Mouse (Mus musculus) thymus, adult 2 months (tissue): ENCODE measurements around the gene Mrps7. TPM values are rescaled to one million over a fixed set of nuclear protein-coding genes. Genes with fewer than 3 reads are reported as not detected.

Experiments used
- DNase-seq: peaks from one replicate; pipeline ENCODE4 v3.0.0; 2021
- H3K27ac ChIP-seq: fragments of 200-500 bp; 2 replicates; pipeline ENCODE4 v1.5.1; 2012; ENCODE audit warnings: low read length, control low read depth; ENCODE audit not compliant: control insufficient read depth, insufficient read depth
- H3K27me3 ChIP-seq: fragments of 200-500 bp; 2 replicates; pipeline ENCODE4 v1.6.1; 2012; ENCODE audit warnings: mild to moderate bottlenecking, low read length, moderate library complexity, mixed read lengths; ENCODE audit not compliant: control insufficient read depth, insufficient read depth
- H3K36me3 ChIP-seq: fragments of 200-500 bp; 2 replicates; pipeline ENCODE4 v1.6.1; 2012; ENCODE audit warnings: mild to moderate bottlenecking, low read length, moderate library complexity; ENCODE audit not compliant: control insufficient read depth, insufficient read depth
- H3K4me1 ChIP-seq: fragments of 200-500 bp; replicated peaks from 2 replicates; pipeline ENCODE4 v1.6.1; 2012; ENCODE audit warnings: low read length; ENCODE audit not compliant: control insufficient read depth, insufficient read depth
- H3K4me3 ChIP-seq: fragments of 200-500 bp; 2 replicates; pipeline ENCODE4 v1.5.1; 2012; ENCODE audit warnings: mild to moderate bottlenecking, low read length, control low read depth, moderate library complexity; ENCODE audit not compliant: control insufficient read depth, insufficient read depth
- CTCF ChIP-seq: fragments of 200-500 bp; IDR thresholded peaks from 2 replicates; pipeline ENCODE4 v1.5.1; 2012; ENCODE audit warnings: mild to moderate bottlenecking, control low read depth, low read length, moderate library complexity, borderline replicate concordance; ENCODE audit not compliant: control insufficient read depth, poor library complexity, insufficient read depth; ENCODE audit errors: extremely low read depth
- POLR2A ChIP-seq: fragments of 200-500 bp; IDR thresholded peaks from 2 replicates; pipeline ENCODE4 v1.6.1; 2012; ENCODE audit warnings: mild to moderate bottlenecking, low read length, control low read depth, moderate library complexity; ENCODE audit not compliant: control insufficient read depth, poor library complexity, insufficient read depth; ENCODE audit errors: extremely low read depth
- WGBS: fragments of 180-500 bp; shearing (Covaris S2); methylation state at CpG from one replicate; pipeline ENCODE4 v1.1.7; 2018; 5-methylcytosine and 5-hydroxymethylcytosine counted together
- polyA plus RNA-seq: library from polyadenylated mRNA; depleted of rRNA; stranded (reverse); fragments of >200 nt; gene quantifications from 2 replicates; pipeline ENCODE4 v1.2.3, GENCODE M21; 2012

Gene Mrps7
- polyA plus RNA-seq, 1 experiment: 25.0 TPM

DNA sequence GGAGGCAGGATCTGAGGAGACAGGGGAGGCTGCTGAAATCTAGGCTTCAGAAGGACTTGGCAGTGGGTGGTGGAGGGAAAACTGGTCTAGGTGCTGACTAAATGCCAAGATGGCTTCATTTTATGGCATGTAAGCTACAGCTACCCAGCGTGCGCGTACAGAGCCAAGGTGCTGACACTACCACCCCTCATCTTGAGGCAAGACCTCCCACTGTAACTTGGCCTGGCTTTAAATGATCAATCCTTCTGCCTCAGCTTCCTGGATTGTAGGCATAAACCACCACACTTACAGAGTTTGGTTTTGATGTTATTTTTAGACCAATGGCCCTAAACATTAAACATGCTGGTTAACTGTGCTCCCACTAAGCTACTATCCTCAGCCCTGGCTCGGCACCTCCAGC is 35.8 kb downstream of the Mrps7 start:
- Histone ChIP-seq H3K4me1 (peaks cover 46% of the 10 kb centered on the region), H3K27me3 (no peaks in the 10 kb centered on the region), H3K4me3 (no peak overlapping the region), H3K27ac (peak overlapping the region; percentile 26; the same call in 1 of the 2 replicates), H3K36me3 (no peaks in the 10 kb centered on the region; the same call in 1 of the 2 replicates)
- WGBS: 80% methylated on average over 4 of the region's 4 CpGs
- DNase-seq: no peak
- TF ChIP-seq CTCF (no peak), POLR2A (no peak)

DNA sequence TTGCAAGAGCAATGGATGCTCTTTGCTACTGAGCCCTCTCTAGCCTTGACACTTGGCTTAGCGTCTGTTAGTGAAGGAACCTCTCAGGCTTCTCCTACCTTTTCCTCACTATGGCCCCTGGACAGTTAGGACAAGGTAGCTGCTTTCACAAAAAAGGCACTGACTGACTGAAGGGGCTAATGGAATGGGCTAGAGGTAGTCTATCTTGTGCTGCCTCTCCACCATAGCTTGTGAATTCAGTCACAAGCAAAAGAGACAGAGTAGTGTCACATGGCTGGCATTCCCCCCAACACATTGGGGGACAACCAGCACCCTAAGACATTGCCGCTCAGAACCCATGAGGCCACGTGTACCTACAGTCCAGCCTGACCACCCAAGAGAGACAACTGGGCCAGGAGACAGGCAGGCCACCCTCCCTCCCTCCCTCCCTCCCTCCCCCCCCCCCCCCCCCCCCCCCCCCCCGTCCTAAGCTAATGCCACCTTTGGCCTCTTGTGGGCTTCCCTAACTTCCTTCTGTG is 36.6 kb downstream of the Mrps7 start:
- Histone ChIP-seq H3K4me1 (peaks cover 46% of the 10 kb centered on the region), H3K36me3 (peaks cover 4% of the 10 kb centered on the region; the same call in 1 of the 2 replicates), H3K27me3 (no peaks in the 10 kb centered on the region), H3K27ac (no peak overlapping the region; the same call in 1 of the 2 replicates), H3K4me3 (no peak overlapping the region)
- WGBS: 73% methylated on average over 3 of the region's 4 CpGs
- TF ChIP-seq CTCF: no peak
- no peak for TF ChIP-seq POLR2A
- no peak for DNase-seq

GRCm38 (mm10) chr11:115640978-115641663 is 37.4 kb downstream of the Mrps7 start:
- DNase-seq: peak; percentile 63
- Histone ChIP-seq H3K4me1 (peaks cover 46% of the 10 kb centered on the region), H3K27ac (peak overlapping the region; percentile 79), H3K36me3 (peaks cover 4% of the 10 kb centered on the region; the same call in 1 of the 2 replicates), H3K27me3 (no peaks in the 10 kb centered on the region), H3K4me3 (0 out of 2 replicates have a peak overlapping the region, but pooled peaks have one; percentile 0)
- TF ChIP-seq CTCF (0 out of 2 replicates have a peak, but pooled peaks have one; percentile 10), POLR2A (0 out of 2 replicates have a peak, but pooled peaks have one; percentile 16)
- WGBS: 2% methylated on average over 14 of the region's 14 CpGs

- WGBS: 72% methylated on average over 4 of the region's 4 CpGs
- peaks cover 50% of the 10 kb centered on the region for H3K4me1 ChIP-seq
- H3K27me3 ChIP-seq: no peaks in the 10 kb centered on the region
- peak overlapping the region; percentile 79 for H3K27ac ChIP-seq
- no peak overlapping the region for H3K4me3 ChIP-seq
- no peak for DNase-seq
- TF ChIP-seq POLR2A (no peak), CTCF (no peak)
- H3K36me3 ChIP-seq: peaks cover 4% of the 10 kb centered on the region; the same call in 1 of the 2 replicates
Observed at GRCm38 (mm10) chr11:115641664-115642036, 37.9 kb downstream of the Mrps7 start.

- TF ChIP-seq CTCF (no peak), POLR2A (no peak)
- H3K4me1 ChIP-seq: peaks cover 52% of the 10 kb centered on the region
- H3K4me3 ChIP-seq: no peak overlapping the region
- 91% methylated on average over 2 of the region's 2 CpGs for WGBS
- H3K27ac ChIP-seq: peak overlapping the region; percentile 66
- peaks cover 4% of the 10 kb centered on the region; the same call in 1 of the 2 replicates for H3K36me3 ChIP-seq
- DNase-seq: no peak
- no peaks in the 10 kb centered on the region for H3K27me3 ChIP-seq
Observed at GRCm38 (mm10) chr11:115642705-115643104, 39.0 kb downstream of the Mrps7 start.

DNA sequence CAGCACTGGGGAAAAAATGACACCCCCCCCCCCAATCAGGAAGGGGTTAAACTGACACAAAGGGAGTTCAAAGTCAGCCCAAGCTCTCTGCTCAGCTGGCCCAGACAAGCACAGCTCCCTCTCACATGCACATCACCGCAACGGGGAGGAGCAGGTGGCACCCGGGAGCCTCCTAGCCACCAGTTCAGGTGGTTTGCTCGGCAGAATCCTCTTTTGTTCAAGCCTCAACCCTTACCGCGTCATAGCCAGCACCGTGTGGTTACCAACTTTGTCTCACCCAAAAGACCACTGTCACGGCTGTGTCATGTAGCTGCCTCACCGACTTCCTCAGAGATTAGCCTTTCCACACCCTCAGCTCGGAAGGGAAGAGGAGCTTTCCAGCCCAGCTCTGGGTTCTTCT is 39.5 kb downstream of the Mrps7 start:
- 10% methylated on average over 10 of the region's 10 CpGs for WGBS
- no peak for TF ChIP-seq CTCF
- peaks cover 4% of the 10 kb centered on the region; the same call in 1 of the 2 replicates for H3K36me3 ChIP-seq
- H3K27ac ChIP-seq: peak overlapping the region; percentile 66
- H3K27me3 ChIP-seq: no peaks in the 10 kb centered on the region
- peak; percentile 80 for DNase-seq
- no peak overlapping the region for H3K4me3 ChIP-seq
- H3K4me1 ChIP-seq: peaks cover 52% of the 10 kb centered on the region
